Mouse (Mus musculus) kidney, adult 2 months (tissue): ENCODE data around the gene Exo5. TPM values are rescaled to one million over a fixed set of nuclear protein-coding genes. Genes with fewer than 3 reads are reported as not detected.

Source experiments
- DNase-seq: peaks from one replicate; pipeline ENCODE4 v3.0.0; 2021
- H3K27ac ChIP-seq: fragments of 200-500 bp; 2 replicates; pipeline ENCODE4 v1.5.1; 2012; ENCODE audit warnings: low read depth, low read length, control low read depth, inconsistent platforms; ENCODE audit not compliant: insufficient read depth
- H3K27me3 ChIP-seq: fragments of 200-500 bp; replicated peaks from 2 replicates; pipeline ENCODE4 v1.6.1; 2012; ENCODE audit warnings: mild to moderate bottlenecking, moderate library complexity, low read length, inconsistent platforms; ENCODE audit not compliant: control insufficient read depth, insufficient read depth
- H3K36me3 ChIP-seq: fragments of 200-500 bp; 2 replicates; pipeline ENCODE4 v1.6.1; 2012; ENCODE audit warnings: mild to moderate bottlenecking, moderate library complexity, low read length, inconsistent platforms; ENCODE audit not compliant: control insufficient read depth, insufficient read depth
- H3K4me1 ChIP-seq: fragments of 200-500 bp; 2 replicates; pipeline ENCODE4 v1.6.1; 2011; ENCODE audit warnings: low read length; ENCODE audit not compliant: control insufficient read depth, insufficient read depth
- H3K4me3 ChIP-seq: fragments of 200-500 bp; 2 replicates; pipeline ENCODE4 v1.5.1; 2011; ENCODE audit warnings: mild to moderate bottlenecking, low read depth, low read length, control low read depth; ENCODE audit not compliant: insufficient read depth
- CTCF ChIP-seq: fragments of 200-500 bp; conservative IDR thresholded peaks from 2 replicates; pipeline ENCODE4 v1.5.1; 2011; ENCODE audit warnings: low read depth, mild to moderate bottlenecking, control low read depth, low read length, moderate library complexity, mixed read lengths; ENCODE audit not compliant: insufficient read depth, insufficient read length
- POLR2A ChIP-seq: fragments of 200-500 bp; IDR thresholded peaks from one replicate; pipeline ENCODE4 v1.6.1; 2011; ENCODE audit warnings: low read depth, low read length, control low read depth
- WGBS: fragments of 180-500 bp; shearing (Covaris S2); methylation state at CpG from one replicate; pipeline ENCODE4 v1.1.7; 2018; 5-methylcytosine and 5-hydroxymethylcytosine counted together
- polyA plus RNA-seq: library from polyadenylated mRNA; depleted of rRNA; stranded (reverse); fragments of >200 nt; gene quantifications from 2 replicates; pipeline ENCODE4 v1.2.3, GENCODE M21; 2012; rRNA removed

Gene Exo5
- polyA plus RNA-seq: 3.4 and 4.1 TPM in 2 replicates

DNA sequence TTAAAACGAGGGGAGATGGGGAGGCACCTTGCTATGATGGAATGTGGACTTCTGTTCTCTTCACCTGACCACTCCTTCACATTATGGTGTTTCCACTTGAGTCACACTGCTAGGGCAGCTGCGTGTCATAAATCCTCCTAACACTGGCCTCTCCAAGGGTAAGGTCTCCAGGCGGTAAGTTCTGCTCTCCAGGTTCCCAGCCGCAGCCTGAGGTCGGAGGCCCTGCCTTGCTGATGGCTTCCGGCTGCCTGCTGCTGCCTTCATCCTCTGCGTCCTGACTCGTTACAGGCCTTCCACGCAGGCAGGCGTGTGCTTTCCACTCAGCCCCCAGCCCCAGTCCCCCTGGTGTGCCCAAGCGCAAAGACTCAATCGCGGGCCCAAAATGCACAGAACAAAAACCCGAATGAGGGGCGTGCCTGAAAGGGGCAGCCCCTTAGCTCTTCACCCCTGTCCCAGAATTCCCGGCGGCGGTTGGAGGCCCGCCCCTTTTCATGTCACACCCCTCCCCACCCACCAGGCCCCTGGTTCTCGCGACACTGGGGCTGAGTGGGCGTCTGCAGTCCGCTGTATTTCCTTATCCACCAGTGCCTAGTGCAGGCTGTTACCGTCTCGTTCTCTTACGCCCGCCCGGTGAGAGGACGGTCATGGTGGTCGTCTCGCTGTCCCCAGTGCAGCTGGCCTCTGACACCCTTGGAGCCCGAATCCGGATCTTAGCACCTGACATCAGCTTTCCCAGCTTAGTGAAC lies at the start of gene Exo5:
Exo5 (minus strand) TSS at position 464 of the 746 bp plus-strand sequence.
- DNase-seq: peak; percentile 93
- Histone ChIP-seq H3K4me1 (peaks cover 5% of the 10 kb centered on the region; the same call in 1 of the 2 replicates), H3K27me3 (no peaks in the 10 kb centered on the region), H3K4me3 (peak within 1 kb of the TSS; percentile 81), H3K36me3 (no peaks in the 10 kb centered on the region; the same call in 1 of the 2 replicates), H3K27ac (peak within 1 kb of the TSS; percentile 82)
- WGBS: under 1% methylated on average over 33 of the region's 33 CpGs
- TF ChIP-seq CTCF (no peak), POLR2A (peak; percentile 88)

DNA sequence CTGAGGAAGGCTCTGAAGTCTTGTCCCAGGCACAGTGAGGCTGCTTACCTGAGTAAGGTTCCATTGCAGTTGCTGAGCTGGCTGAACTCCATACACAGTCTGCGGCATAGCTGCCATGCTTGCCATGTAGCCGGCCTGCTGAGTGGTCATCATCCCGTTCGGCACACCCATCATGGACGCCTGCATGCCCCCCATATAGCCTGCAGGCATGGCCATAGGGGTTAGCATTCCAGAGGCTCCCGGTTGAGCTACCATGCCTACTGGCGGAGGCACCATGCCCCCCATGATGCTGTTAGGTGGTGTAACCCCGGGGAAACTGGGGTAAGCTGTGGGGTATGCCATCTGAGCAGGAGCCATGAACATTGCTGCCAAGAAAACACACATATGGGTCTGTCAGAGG lies 47.0 kb upstream of the Exo5 start:
- no peaks in the 10 kb centered on the region; the same call in 1 of the 2 replicates for H3K36me3 ChIP-seq
- H3K27me3 ChIP-seq: no peaks in the 10 kb centered on the region
- DNase-seq: no peak
- H3K4me1 ChIP-seq: peaks cover 6% of the 10 kb centered on the region; the same call in 1 of the 2 replicates
- H3K4me3 ChIP-seq: no peak overlapping the region
- no peak for TF ChIP-seq CTCF
- H3K27ac ChIP-seq: no peak overlapping the region
- 90% methylated on average over 8 of the region's 8 CpGs for WGBS

DNA sequence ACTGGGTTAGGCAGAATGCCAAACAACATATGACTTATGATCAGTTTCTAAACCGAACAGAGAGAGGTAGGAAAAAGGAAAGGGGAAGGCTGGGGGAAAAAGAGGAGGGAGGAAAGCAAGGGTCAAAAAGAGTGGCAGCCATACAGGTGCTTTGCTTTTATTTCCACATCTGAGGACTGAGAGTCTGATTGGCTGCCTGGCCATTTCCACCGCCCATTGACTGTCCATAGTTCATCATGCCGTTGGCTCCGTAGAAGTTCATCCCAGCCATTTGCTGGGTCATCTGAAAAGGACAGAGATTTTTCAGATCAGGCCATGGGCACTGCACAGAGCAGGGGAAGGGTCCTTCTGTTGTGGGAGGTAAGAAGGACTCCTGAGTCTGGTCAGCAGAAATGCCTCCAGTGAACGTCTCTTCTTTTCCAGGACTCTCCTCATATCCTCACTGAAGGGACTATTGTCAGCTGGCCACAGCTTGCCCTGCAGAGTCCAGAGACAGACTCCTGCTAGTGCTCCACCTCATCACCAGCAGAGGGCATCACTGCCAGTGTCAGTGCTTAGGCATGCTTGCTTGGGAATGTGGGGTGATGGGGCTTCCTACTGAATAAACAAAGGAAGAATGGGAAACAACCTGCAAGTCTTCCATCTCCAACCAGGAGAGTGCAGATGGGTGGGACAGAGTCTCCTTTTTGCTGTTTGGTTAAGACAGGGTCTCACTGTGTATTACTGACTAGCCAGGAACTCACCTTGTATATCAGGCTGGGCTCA lies 44.7 kb upstream of the Exo5 start:
- TF ChIP-seq CTCF (peak; percentile 74), POLR2A (no peak)
- no peaks in the 10 kb centered on the region for H3K27me3 ChIP-seq
- no peaks in the 10 kb centered on the region; the same call in 1 of the 2 replicates for H3K36me3 ChIP-seq
- 71% methylated on average over 5 of the region's 5 CpGs for WGBS
- no peak overlapping the region for H3K27ac ChIP-seq
- H3K4me3 ChIP-seq: no peak overlapping the region
- peak; percentile 63 for DNase-seq
- H3K4me1 ChIP-seq: peaks cover 2% of the 10 kb centered on the region; the same call in 1 of the 2 replicates

- Histone ChIP-seq H3K4me1 (no peaks in the 10 kb centered on the region), H3K27me3 (no peaks in the 10 kb centered on the region), H3K36me3 (no peaks in the 10 kb centered on the region; the same call in 1 of the 2 replicates), H3K4me3 (no peak overlapping the region), H3K27ac (no peak overlapping the region)
- WGBS: 73% methylated on average over 9 of the region's 9 CpGs
- TF ChIP-seq POLR2A (no peak), CTCF (no peak)
- no peak for DNase-seq
These were observed 43.7 kb upstream of the Exo5 start for GRCm38 (mm10) chr4:120968486-120968885.

DNA sequence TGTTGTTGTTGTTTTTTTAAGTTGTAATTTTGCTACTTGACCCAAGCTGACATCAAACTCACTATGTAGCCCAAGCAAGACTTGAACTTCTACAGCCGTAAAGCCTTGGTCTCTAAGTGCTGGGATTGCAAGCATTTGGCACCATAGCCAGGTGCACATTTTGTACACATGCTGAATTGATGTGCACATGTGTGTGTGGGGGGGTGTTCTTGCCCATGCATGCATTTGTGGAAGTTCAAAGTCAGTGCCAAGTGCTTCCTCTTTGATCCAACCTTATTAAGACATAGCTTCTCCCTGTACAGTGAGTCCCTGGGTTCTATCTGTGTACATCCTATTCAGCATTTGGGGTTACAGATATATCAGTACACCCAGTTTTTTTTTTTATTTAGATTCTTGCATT lies 30.8 kb upstream of the Exo5 start:
- no peak for DNase-seq
- no peak overlapping the region for H3K27ac ChIP-seq
- no peaks in the 10 kb centered on the region for H3K36me3 ChIP-seq
- H3K4me3 ChIP-seq: no peak overlapping the region
- peaks cover 3% of the 10 kb centered on the region; the same call in 1 of the 2 replicates for H3K4me1 ChIP-seq
- TF ChIP-seq CTCF: no peak
- no peak for TF ChIP-seq POLR2A
- no peaks in the 10 kb centered on the region for H3K27me3 ChIP-seq
- WGBS: 100% methylated on average over 1 of the region's 1 CpGs

- Histone ChIP-seq H3K27me3 (no peaks in the 10 kb centered on the region), H3K27ac (no peak overlapping the region), H3K36me3 (no peaks in the 10 kb centered on the region), H3K4me3 (no peak overlapping the region), H3K4me1 (peaks cover 6% of the 10 kb centered on the region)
- DNase-seq: no peak
- TF ChIP-seq CTCF: no peak
- TF ChIP-seq POLR2A: no peak
- 94% methylated on average over 1 of the region's 1 CpGs for WGBS
These were observed 28.9 kb upstream of the Exo5 start for GRCm38 (mm10) chr4:120953667-120954066.

DNA sequence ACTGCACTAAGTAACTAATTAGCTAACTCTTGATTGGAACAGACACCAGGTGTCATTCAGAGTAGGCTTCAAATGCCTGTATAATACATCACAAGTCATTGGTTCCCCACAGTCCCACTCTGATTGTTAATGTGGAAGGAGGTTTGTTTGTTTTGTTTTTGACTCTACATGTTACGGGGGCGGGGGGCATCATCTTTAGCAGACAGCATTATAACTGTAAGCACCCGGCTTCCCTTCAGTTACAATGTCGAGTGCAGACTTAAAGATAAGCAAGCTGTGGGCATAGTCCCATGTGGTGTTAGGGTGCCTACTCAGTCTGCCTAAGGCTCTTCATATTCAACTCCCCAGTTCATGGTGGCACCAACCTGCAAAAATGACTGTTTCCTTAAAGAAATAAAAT lies 28.2 kb upstream of the Exo5 start:
- WGBS: 79% methylated on average over 4 of the region's 4 CpGs
- no peak overlapping the region for H3K27ac ChIP-seq
- DNase-seq: no peak
- H3K4me3 ChIP-seq: no peak overlapping the region
- peaks cover 6% of the 10 kb centered on the region for H3K4me1 ChIP-seq
- no peaks in the 10 kb centered on the region for H3K27me3 ChIP-seq
- H3K36me3 ChIP-seq: no peaks in the 10 kb centered on the region
- TF ChIP-seq POLR2A (no peak), CTCF (no peak)
